Mouse (Mus musculus) cerebellum, adult 9-10 months (tissue): ENCODE results near the gene Fancb.

Source experiments
- DNase-seq: peaks from one replicate; pipeline ENCODE4 v3.0.0; 2022

Fancb gene

DNA sequence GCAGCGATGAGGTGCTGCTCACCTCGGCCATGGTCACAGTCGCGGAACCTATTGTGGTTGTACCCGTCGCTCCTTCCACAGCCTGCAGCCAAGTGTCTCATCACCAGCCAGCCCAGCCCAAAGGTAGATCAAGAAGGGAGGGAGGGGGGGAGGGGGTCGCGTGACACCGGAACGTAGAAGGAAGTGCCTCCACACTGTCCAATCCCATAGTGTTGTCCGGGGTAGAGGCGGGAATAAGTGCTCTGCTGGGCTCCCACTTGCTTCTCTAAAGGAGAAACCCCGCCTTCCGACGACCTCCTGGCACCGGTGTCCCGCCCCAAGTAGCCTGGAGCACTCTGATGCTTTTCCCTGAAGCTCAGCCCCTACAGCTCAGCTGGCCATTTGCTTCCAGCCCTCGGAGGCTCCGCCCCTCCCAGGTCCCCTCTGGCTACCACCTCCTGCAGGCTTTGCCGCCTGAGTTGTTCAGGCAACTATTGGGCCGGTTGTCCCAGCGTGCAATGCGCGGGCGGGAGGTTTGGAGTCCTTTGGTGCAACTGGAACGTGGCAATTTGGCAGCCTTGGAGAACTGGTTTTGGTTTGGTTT is at the start of gene Fancb, which contains the start of gene Mospd2:
Gene Fancb (plus strand): TSS at position 400 of the 583 bp plus-strand sequence.
Gene Mospd2 (minus strand): TSS at position 183 of the 583 bp plus-strand sequence.
- peak; percentile 90 for DNase-seq

DNA sequence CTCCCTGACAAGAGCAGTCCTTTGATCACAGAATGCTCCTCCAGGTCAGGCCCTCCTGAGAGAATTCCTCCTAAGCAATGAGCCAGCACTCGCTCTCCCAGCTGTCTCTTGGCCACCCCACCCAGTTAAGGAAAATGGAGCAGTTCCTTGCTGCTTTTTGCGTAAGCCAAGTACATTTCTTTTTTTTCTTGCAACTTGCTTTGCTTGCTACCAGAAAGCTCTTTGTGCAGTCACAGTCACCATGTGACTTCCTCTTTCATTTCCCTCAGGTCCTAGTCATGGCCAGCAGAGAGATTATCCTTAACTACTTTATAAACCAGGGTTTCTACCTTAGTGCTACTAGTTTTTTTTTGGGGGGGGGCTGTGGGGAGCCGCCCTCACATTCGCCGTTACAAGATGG is 38.9 kb upstream of the Fancb start:
- no peak for DNase-seq

- no peak for DNase-seq
Measured at GRCm38 (mm10) chrX:164951858-164952576, 28.4 kb upstream of the Fancb start.

DNA sequence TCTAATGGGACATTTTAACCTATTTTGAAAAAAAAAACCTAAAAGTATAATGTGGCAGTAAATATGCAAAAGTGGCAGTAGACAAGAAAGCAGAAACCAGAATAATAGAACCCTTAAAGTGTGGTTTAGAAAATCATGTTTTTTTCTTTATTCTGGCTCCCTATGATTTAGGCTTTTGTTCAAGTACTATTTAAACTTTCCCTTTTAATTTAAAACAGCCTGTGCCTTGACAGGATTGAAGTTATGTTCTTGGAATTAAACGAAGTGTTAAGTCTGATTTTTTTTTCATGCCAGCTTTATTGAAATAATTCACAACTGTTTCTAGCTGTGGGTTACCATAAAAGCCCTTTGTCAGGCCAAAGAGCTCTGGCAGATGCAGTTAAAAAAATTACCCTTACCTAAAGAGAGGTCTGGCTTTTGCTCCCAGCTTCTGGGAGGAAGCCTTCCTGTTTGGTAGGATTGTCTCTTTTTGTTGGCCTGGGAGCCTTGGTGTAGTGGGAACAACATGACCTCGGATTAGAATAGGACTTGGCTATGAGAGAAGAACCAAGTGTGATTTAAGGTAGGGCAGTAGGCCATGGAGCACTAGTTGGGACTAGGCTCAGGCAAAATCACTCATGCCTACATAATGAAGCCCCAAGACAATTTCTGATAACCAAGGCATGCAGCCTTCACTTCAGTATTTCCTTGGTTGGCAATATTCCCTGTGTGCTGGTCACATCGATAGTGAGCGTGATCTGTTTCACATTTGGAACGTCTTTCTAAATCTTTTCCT is 27.6 kb upstream of the Fancb start:
- DNase-seq: no peak

- DNase-seq: no peak
Measured at GRCm38 (mm10) chrX:164965750-164966448, 14.5 kb upstream of the Fancb start.

- DNase-seq: no peak
Measured at GRCm38 (mm10) chrX:164971206-164971605, 9.2 kb upstream of the Fancb start.

- no peak for DNase-seq
Measured at GRCm38 (mm10) chrX:164978866-164979265, 1.5 kb upstream of the Fancb start.

GRCm38 (mm10) chrX:165003141-165003540 is 22.7 kb downstream of the Fancb start:
- DNase-seq: no peak

DNA sequence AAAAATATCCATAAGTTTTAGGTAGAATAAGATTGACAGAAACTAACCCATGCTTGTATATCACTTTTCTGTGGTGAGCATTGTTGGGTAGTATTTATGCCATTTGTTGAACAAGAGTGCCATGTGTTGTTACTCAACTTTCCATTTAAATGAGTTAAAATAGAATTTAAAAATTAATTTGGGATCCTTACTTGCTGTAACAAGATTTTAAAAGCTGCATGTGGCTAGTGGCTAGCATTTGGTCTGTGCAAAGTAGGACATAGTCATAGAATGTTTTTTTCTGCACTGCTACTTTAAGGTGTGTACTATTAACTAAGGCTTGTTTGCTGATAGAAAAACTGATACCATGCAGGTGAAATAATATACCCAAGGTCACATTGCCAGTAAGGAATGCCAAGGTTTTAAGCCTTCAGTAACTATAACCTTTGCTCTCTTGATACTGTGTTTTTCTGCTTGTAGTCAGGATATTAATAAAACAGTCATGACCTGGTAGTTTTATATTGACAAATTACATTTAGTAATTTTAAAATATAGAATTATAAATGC is 24.5 kb downstream of the Fancb start, which contains the start of gene Gm17604:
Gene Gm17604 (minus strand): TSS at position 51 of the 546 bp plus-strand sequence.
- DNase-seq: no peak
